Mouse (Mus musculus) urinary bladder, postnatal 36 days (tissue): ENCODE results near the gene AU018091.
"Not testable (repeated sequence)": the region's sequence is repeated elsewhere in the genome, so short reads cannot be mapped to it uniquely, and the experiment has no call there.

Source experiments
- DNase-seq, 2 experiments: peaks; one replicate each; pipeline ENCODE4 v3.0.0; 2022; ENCODE audit warnings: low spot score in 2 of 2, mixed read lengths in 1 of 2

AU018091 gene

DNA sequence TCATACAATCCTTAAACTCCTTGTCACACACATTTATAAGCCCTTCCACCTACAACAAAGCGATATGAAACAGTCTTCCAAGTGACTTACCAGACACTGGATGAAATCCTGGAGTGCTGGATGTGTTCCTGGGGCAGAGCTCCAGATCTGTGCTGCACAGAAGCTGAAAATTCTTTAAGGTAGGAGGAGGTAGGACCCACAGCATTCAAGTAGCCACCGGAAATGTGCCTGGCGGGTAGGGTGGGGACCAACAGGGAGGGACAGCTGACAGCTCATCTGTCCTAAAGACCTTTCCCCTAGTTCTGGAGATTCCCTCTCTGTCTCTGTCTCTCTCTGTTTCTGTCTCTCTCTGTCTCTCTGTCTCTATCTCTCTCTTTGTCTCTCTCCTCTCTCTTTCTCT, at the start of gene AU018091:
TSS of gene AU018091 (minus strand) at position 279 of the 400 bp plus-strand sequence.
- no peak for DNase-seq

GRCm38 (mm10) chr7:3217546-3218056, 48.6 kb upstream of the AU018091 start:
- no peak for DNase-seq

DNA sequence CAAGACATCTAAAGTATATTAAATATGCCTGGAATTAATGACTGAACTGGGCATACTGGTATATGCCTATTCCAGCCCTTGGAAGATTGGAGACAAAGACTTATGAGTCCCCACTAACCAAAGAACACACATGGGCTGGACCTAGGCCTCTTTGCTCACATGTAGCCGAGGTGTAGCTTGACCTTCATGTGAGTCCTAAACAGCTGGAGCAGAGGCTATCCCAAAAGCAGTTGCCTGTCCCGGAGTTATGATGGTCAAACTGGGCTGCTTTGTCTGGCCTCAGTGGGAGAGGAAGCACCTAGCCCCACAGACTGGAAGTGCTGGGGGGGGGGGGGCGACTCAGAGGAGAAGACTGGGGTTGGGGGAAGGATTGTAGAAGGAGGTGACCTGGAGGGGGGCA, 47.3 kb upstream of the AU018091 start:
- DNase-seq = no peak

- DNase-seq = no peak
These were observed 44.6 kb upstream of the AU018091 start for GRCm38 (mm10) chr7:3213557-3213956.

- no peak for DNase-seq
These were observed 44.2 kb upstream of the AU018091 start for GRCm38 (mm10) chr7:3213156-3213555.

DNA sequence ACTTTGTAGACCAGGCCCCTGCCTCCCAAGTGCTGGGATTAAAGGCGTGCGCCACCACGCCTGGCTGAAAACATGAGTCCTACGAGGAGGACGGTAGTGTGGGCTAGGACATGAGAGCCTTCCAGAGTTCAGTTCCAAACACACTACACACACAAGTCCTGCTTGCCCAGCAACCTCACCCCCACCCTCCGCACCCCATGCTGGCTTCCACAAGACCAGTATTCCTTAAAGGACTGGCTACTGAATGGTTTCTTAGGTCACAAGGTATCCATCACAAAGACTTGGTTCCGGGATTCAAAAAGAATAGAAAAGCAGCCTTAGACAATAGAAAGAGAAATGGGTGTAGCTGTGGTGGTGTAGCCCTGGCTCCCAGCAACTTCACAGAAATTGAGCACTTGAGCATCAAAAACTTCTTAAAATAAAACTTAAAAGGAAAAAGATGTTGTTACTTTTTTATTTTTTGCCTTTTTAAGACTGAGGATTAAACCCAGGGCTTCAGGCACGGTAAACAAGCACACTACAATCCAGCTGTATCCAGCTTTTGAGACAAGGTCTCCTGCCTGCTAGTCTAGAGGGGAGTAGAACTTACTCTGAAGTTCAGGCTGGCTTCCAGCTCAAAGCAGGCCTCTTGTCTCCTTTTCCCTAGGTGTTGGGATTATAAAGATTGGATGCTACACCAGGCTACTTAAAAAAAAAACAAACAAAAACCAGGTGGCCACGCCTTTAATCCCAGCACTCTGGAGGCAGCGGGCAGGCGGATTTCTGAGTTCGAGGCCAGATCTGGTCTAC, 43.2 kb upstream of the AU018091 start:
- DNase-seq = no peak

- no peak for DNase-seq
These were observed 42.5 kb upstream of the AU018091 start for GRCm38 (mm10) chr7:3211518-3211917.

DNA sequence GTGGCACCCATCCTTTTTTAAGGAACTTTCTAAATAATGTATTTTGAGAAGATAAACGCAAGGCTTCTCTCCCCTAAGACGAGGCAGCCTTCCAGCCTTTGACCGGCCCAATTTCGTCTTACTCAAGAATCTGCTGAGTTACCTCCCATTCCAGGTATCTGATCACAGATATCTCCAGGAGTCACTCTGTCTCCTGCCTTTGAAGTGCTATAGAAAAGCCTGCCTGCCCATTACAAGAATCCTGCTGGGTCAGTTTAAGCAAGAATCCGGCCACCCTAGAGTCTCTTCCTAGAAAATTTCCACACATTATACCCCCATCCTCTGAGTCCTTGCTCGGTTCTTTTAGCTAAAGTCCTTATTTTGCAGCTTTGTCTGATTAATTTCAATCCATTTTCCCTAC, 41.6 kb upstream of the AU018091 start:
- no peak for DNase-seq

DNA sequence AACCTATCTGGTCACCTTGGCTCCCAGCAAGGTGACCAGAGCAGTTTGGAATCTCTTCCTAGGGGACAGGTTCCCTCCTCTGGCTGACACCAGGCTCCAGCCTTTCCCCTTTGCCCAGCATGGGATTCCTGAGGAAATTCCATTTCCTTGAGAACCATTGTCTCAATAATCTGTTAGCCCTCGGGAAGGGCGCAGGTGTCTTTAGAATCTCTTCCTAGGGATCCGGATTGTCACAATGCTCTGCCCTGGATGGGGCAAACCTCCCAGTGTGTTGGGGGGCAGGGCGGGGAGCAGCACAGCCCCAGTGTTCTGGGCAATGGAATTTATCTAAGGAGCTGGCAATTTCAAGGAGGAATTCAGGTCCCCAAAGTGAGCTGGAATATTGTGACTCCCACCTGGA, 37.5 kb upstream of the AU018091 start:
- no peak for DNase-seq

GRCm38 (mm10) chr7:3204628-3205027, 35.6 kb upstream of the AU018091 start:
- no peak for DNase-seq

- DNase-seq = no peak
These were observed 34.9 kb upstream of the AU018091 start for GRCm38 (mm10) chr7:3203890-3204289.

DNA sequence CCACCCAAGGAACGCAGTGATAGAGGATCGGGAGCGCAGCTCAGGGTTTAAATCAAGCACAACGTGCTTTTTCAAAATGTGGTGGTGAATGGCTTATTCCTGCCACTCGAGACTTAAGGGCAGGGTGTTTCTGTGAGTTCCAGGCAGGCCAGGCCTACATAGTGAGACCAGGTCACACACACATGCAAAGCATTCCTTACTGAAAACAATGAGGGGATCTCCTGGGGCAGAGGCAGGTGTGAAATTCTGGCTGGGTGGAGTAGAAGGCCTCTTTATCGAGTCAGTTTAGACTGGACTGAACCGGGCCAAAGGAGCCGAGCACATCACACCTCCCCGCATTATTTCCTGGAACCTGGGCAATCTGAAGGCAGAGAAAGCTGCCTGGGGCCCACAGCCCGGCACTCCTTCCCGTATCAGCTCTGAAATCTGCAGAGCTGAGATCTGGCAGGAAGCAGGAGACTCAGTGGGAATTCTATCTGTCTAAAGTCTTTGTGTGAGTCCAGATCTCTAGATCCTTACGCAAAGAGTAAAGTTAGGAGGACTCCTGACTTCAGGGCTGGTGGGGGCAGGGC, 32.2 kb upstream of the AU018091 start:
- no peak for DNase-seq

DNA sequence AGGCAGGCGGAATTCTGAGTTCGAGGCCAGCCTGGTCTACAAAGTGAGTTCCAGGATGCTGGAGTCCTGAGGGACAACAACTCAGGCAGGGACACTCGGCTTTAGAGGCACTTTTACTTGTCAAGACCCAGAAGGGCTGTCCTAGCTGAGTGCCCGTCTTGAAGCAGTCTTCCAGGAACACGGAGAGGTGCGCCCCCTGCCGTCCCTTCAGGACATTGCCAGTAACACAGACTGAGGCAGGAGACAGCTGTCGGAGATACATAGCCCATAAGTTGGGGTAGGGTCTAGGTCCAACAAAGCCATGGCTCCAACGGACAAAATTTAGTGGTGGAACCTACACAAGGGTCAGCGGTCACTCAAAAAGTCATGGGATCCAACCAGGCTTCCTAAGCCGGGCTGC, 29.9 kb upstream of the AU018091 start:
- DNase-seq = no peak

GRCm38 (mm10) chr7:3195850-3196249, 26.8 kb upstream of the AU018091 start:
- no peak for DNase-seq

DNA sequence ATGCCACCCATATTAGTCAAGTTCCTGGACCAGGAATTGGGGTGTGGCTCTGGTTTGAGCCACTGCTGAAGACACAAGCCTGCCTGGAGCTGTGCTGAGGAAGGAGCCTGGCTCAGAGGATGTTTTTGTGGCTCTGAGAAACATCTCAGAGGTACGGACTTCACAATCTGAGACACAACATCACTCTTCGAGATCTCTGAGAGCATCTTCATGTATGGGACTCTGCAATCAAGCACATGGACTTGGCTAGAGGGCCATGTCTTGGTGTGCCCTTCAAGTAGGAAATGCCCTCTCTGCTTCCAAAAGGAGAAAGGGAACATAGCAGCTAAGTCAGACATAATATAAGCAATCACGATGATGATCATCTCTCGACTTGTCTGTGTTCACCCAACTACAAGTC, 25.5 kb upstream of the AU018091 start:
- no peak for DNase-seq

GRCm38 (mm10) chr7:3193905-3194304, 24.9 kb upstream of the AU018091 start:
- DNase-seq = peak in 1 of 2 experiments; percentile 23

DNA sequence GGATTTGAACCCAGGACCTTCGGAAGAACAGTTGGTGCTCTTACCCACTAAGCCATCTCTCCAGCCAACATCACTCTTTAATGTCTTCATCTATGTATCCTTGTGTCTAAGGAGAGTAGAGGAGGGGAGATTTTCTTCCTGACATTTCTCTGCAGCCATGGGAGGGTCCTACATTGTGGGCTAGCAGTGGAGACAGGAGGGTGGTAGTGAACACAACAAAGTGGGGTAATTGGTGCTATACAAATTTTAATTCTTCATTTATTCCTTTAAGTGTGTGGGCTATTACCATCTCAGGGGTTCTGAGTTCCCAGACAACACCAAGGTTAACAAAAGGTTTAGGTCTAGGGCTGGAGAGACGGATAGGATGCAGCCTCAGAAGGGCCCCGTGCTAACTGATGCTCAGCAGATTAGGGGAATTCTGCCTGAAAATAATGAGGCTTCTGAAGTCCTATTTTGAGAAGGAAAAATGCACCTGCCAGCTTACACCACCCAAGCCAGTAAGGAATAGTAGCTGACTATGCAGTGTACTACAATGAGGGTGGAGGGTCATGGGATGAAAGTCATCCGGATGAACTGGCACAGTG, 24.1 kb upstream of the AU018091 start:
- DNase-seq = no peak

DNA sequence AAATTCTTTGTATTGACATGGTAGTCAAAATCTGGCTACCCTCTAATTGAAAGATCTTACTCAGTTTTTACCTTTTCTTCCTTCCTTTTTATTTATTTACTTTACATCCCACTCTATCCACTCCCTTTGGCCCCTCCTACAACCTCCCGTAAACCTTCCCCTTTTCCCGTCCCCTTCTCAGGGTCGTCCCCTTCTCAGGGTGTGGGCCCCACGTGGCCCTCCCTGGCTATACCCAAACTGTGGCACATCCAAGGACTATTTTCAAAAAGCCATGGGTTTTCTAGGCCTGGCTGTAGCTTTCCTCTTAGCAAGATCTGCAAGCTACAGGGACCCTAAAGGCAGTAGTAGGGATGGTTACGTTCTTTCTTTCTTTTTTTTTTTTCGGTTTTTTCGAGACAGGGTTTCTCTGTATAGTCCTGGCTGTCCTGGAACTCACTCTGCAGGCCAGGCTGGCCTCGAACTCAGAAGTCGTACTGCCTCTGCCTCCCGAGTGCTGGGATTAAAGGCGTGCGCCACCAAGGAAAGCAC, 23.0 kb upstream of the AU018091 start:
- no peak for DNase-seq

GRCm38 (mm10) chr7:3186726-3187125, 17.7 kb upstream of the AU018091 start:
- not testable (repeated sequence) for DNase-seq

- no peak for DNase-seq
These were observed 17.1 kb upstream of the AU018091 start for GRCm38 (mm10) chr7:3186136-3186535.

GRCm38 (mm10) chr7:3184394-3184793, 15.4 kb upstream of the AU018091 start:
- no peak for DNase-seq

GRCm38 (mm10) chr7:3180958-3181357, 12.0 kb upstream of the AU018091 start:
- DNase-seq = not testable (repeated sequence)

DNA sequence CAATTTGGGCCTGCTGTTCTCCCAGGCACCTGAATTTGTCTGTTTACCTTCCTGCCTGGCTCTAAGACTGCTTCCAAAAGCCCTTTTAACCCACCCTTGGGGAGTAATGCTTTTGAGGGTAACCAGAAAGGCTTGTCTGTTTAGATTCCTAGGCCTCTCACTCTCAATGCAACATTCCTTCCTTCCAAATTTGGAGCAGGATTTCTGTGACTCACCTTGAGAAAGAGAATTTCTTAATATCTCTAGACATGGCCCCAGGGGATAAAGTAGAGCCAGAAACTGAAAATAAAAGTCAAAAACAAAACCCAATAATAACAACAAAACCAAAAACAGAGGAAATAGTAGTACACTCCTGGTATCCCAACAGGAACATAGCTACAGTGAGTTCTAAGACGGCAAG, 707 bp downstream of the AU018091 start:
- no peak for DNase-seq
